In the genomic region with DNA sequence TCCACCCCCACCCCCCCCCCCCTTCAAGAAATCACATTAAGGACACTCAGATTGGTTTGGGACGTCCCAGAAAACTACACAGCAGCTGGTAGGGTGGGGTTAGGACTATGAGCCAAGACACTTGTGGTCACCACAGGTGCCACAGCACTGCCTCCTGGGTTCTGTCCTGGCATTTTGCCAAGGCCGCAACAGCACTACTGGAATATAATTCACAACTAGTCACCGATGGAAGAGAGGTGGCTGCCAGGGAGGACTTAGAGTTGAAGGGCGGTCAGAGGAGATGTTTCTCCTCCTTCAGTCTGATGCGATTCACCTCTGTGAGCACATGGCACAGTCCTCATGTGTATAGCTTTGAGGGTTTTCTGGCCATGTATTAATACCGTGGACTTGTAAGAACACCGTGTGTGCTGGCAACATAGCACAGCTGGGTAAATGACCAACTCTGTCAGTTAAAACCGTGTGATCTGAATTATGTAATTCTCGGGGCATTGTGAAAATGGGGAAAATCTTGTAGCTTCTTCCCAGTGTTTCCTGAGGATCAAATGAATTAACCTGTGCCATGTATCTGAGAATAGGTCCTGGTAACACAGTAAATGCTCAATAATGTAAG, we compare ENCODE assay signal across 9 mouse cellular contexts. TPM values are rescaled to one million over a fixed set of nuclear protein-coding genes. Genes with fewer than 3 reads are reported as not detected.
DNase-seq lines count a peak whose midpoint lies in the region; ATAC-seq lines count a peak whose summit lies in the region.
"Had no signal": no experiment of that assay in that cellular context is flagged by ENCODE, and none has a peak within 500 bp of the region (broad histone marks: within the 10 kb centered on the region; RNA-seq: fewer than 3 reads in every experiment).

No protein-coding gene starts in this region.

- no peaks in the 10 kb centered on the region for H3K9me3 ChIP-seq in neural tube, embryonic 12.5 days
- no peaks in the 10 kb centered on the region for H3K9me3 ChIP-seq in stomach, embryonic 16.5 days (replicated peaks; ENCODE audit: control insufficient read depth, low read length)
- no peaks in the 10 kb centered on the region for H3K9me3 ChIP-seq in heart, embryonic 10.5 days
- H3K9me3 ChIP-seq: liver, embryonic 15.5 days had no signal

- no peaks in the 10 kb centered on the region for H3K36me3 ChIP-seq in neural tube, embryonic 12.5 days
- no peaks in the 10 kb centered on the region for H3K36me3 ChIP-seq in stomach, embryonic 16.5 days (ENCODE audit: control insufficient read depth, insufficient read depth, low read length)
- H3K36me3 ChIP-seq in heart, embryonic 10.5 days = no peaks in the 10 kb centered on the region
- H3K36me3 ChIP-seq: liver, embryonic 15.5 days had no signal

- no peaks in the 10 kb centered on the region for H3K27me3 ChIP-seq in neural tube, embryonic 12.5 days (replicated peaks)
- H3K27me3 ChIP-seq in stomach, embryonic 16.5 days (ENCODE audit: control insufficient read depth, insufficient read depth, low read length) = no peaks in the 10 kb centered on the region
- no peaks in the 10 kb centered on the region for H3K27me3 ChIP-seq in heart, embryonic 10.5 days (ENCODE audit: insufficient read depth, poor library complexity, severe bottlenecking)
- H3K27me3 ChIP-seq: liver, embryonic 15.5 days had no signal

- DNase-seq in neural tube, embryonic 10.5 days (ENCODE audit: extremely low spot score, low spot score) = no peak
- peak; percentile 24 for DNase-seq in gonadal fat pad, adult 2 months (ENCODE audit: low read depth)
- peak; percentile 55 to 85 for DNase-seq in kidney, postnatal 25 days
- DNase-seq in thymus, adult 18-20 months = no peak
- no peak for DNase-seq in heart, embryonic 10.5 days (ENCODE audit: low spot score)

- H3K9ac ChIP-seq in neural tube, embryonic 12.5 days = no peak overlapping the region
- no peak overlapping the region for H3K9ac ChIP-seq in stomach, embryonic 16.5 days (ENCODE audit: low read length)
- H3K9ac ChIP-seq: liver, embryonic 15.5 days had no signal

- no peak overlapping the region for H3K4me2 ChIP-seq in neural tube, embryonic 12.5 days (replicated peaks)
- no peak overlapping the region for H3K4me2 ChIP-seq in stomach, embryonic 16.5 days (ENCODE audit: low read depth, low read length)
- H3K4me2 ChIP-seq: liver, embryonic 15.5 days had no signal

- 79% methylated on average over 9 of the region's 9 CpGs for WGBS in neural tube, embryonic 12.5 days
- WGBS in stomach, embryonic 16.5 days = 66% methylated on average over 9 of the region's 9 CpGs
- WGBS in heart, embryonic 10.5 days = 86% methylated on average over 9 of the region's 9 CpGs

- peak; percentile 65 for ATAC-seq in neural tube, embryonic 12.5 days (ENCODE audit: low FRiP score, low read depth)
- ATAC-seq in stomach, embryonic 16.5 days (ENCODE audit: insufficient read depth, low FRiP score) = peak; percentile 41; the same call in 1 of the 2 replicates
- ATAC-seq in erythroblast, adult 5-6 weeks (replicated peaks; ENCODE audit: low FRiP score, poor library complexity, severe bottlenecking) = no peak

- no peak overlapping the region for H3K4me3 ChIP-seq in neural tube, embryonic 12.5 days
- no peak overlapping the region for H3K4me3 ChIP-seq in stomach, embryonic 16.5 days (replicated peaks; ENCODE audit: low read length)
- no peak overlapping the region for H3K4me3 ChIP-seq in heart, embryonic 10.5 days
- H3K4me3 ChIP-seq: liver, embryonic 15.5 days had no signal

- H3K4me1 ChIP-seq in neural tube, embryonic 12.5 days = 0 out of 2 replicates have a peak, but pooled peaks cover 7% of the 10 kb centered on the region
- H3K4me1 ChIP-seq in stomach, embryonic 16.5 days (ENCODE audit: control insufficient read depth, insufficient read depth, low read length) = peaks cover 7% of the 10 kb centered on the region; the same call in 1 of the 2 replicates
- H3K4me1 ChIP-seq in heart, embryonic 10.5 days = 0 out of 2 replicates have a peak, but pooled peaks cover 2% of the 10 kb centered on the region

- H3K27ac ChIP-seq in neural tube, embryonic 12.5 days = no peak overlapping the region
- no peak overlapping the region for H3K27ac ChIP-seq in stomach, embryonic 16.5 days (ENCODE audit: low read length)
- no peak overlapping the region for H3K27ac ChIP-seq in heart, embryonic 10.5 days
- H3K27ac ChIP-seq: liver, embryonic 15.5 days had no signal

RNA-seq across cellular contexts. Expression of a gene that starts 6.3 kb away (rescaled TPM):
- 10.3 and 10.4 TPM in 2 replicates for polyA plus RNA-seq in neural tube, embryonic 12.5 days (2016; fragmentation: Nextera tagmentation; extraction: Ambion mirVana)
- 61.4 and 65.5 TPM in 2 replicates for polyA plus RNA-seq in gonadal fat pad, adult 2 months (2012; rRNA removed)
- polyA plus RNA-seq in stomach, embryonic 16.5 days (2015; fragmentation: Nextera tagmentation; extraction: Ambion mirVana) = 23.2 and 29.0 TPM in 2 replicates
- total RNA-seq in erythroblast, adult 5-6 weeks (2015; ENCODE audit: low replicate concordance) = 0.19 TPM in 1 of 2 replicates, not detected in the other
- total RNA-seq in erythroblast, adult 5-6 weeks (2017; ENCODE audit: low replicate concordance) = 0.17 TPM in 1 of 2 replicates, not detected in the other
- polyA plus RNA-seq in heart, embryonic 10.5 days (2016; fragmentation: Nextera tagmentation; extraction: Ambion mirVana) = 1.7 and 2.8 TPM in 2 replicates

RNA-seq across cellular contexts. Expression of a gene that starts 38.4 kb away (rescaled TPM):
- polyA plus RNA-seq in neural tube, embryonic 12.5 days (2016; fragmentation: Nextera tagmentation; extraction: Ambion mirVana) = 0.32 and 0.88 TPM in 2 replicates
- polyA plus RNA-seq in gonadal fat pad, adult 2 months (2012; rRNA removed) = 34.9 and 36.4 TPM in 2 replicates
- polyA plus RNA-seq in stomach, embryonic 16.5 days (2015; fragmentation: Nextera tagmentation; extraction: Ambion mirVana) = 8.2 and 8.5 TPM in 2 replicates
- not detected in 2 replicates for total RNA-seq in erythroblast, adult 5-6 weeks (2015; ENCODE audit: low replicate concordance)
- not detected in 2 replicates for total RNA-seq in erythroblast, adult 5-6 weeks (2017; ENCODE audit: low replicate concordance)
- 0.10 TPM in 1 of 2 replicates, not detected in the other for polyA plus RNA-seq in heart, embryonic 10.5 days (2016; fragmentation: Nextera tagmentation; extraction: Ambion mirVana)

RNA-seq across cellular contexts. Expression of a gene that starts 46.3 kb away (rescaled TPM):
- 0.20 and 0.32 TPM in 2 replicates for polyA plus RNA-seq in neural tube, embryonic 12.5 days (2016; fragmentation: Nextera tagmentation; extraction: Ambion mirVana)
- polyA plus RNA-seq in gonadal fat pad, adult 2 months (2012; rRNA removed) = 0.71 and 0.73 TPM in 2 replicates
- polyA plus RNA-seq in stomach, embryonic 16.5 days (2015; fragmentation: Nextera tagmentation; extraction: Ambion mirVana) = 1.3 and 1.7 TPM in 2 replicates
- total RNA-seq in erythroblast, adult 5-6 weeks (2015; ENCODE audit: low replicate concordance) = not detected in 2 replicates
- not detected in 2 replicates for total RNA-seq in erythroblast, adult 5-6 weeks (2017; ENCODE audit: low replicate concordance)
- 0.08 TPM in 1 of 2 replicates, not detected in the other for polyA plus RNA-seq in heart, embryonic 10.5 days (2016; fragmentation: Nextera tagmentation; extraction: Ambion mirVana)

Comparison
In these comparisons a context has a peak if more than half of its experiments do, and no peak if none do; other contexts are left out.
1. DNase-seq: peak in gonadal fat pad, adult 2 months (single experiment) and kidney, postnatal 25 days (2 of 2); none in neural tube, embryonic 10.5 days (single experiment), thymus, adult 18-20 months (0 of 2) and heart, embryonic 10.5 days (single experiment).